Comparison of ENCODE assay signal across 26 mouse cellular contexts in the genomic region with DNA sequence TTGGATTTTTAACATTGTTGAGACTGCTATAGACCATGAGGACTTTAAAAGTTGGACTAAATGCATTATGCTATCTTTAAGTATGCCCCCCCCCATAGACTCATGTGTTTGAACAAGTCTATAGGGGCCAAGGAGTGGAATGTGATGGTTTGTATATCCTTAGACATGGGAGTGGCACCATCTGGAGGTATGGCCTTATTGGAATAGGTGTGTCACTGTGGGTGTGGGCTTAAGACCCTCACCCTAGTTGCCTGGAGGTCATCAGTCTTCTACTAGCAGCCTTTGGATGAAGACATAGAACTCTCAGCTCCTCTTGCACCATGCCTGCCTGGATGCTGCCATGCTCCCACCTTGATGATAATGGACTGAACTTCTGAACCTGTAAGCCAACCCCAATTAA. TPM values are rescaled to one million over a fixed set of nuclear protein-coding genes. Genes with fewer than 3 reads are reported as not detected.
"Had no signal": no experiment of that assay in that cellular context is flagged by ENCODE, and none has a peak within 500 bp of the region (broad histone marks: within the 10 kb centered on the region; RNA-seq: fewer than 3 reads in every experiment).

A gene (plus strand): TSS at position 301 of the 400 bp plus-strand sequence.

RNA-seq across cellular contexts. Expression of the gene that starts here (rescaled TPM):
- polyA plus RNA-seq: limb, embryonic 10.5 days; limb, embryonic 11.5 days; limb, embryonic 12.5 days; limb, embryonic 13.5 days; limb, embryonic 14.5 days; limb, embryonic 15.5 days; liver, embryonic 11.5 days; liver, embryonic 12.5 days; liver, embryonic 13.5 days; liver, embryonic 14.5 days; liver, embryonic 15.5 days; lung, adult 2 months; lung, embryonic 14.5 days; lung, embryonic 15.5 days; lung, embryonic 16.5 days; lung, postnatal 0 days; macrophage; midbrain, embryonic 10.5 days; midbrain, embryonic 11.5 days; midbrain, embryonic 12.5 days; midbrain, embryonic 13.5 days; midbrain, embryonic 14.5 days; midbrain, embryonic 15.5 days; midbrain, embryonic 16.5 days; midbrain, postnatal 0 days; myocyte had no signal
